Mouse (Mus musculus) thymus, postnatal 4 days (tissue): Measurements from ENCODE around the gene Hoxa9.

Source experiments
- DNase-seq: peaks from one replicate; pipeline ENCODE4 v3.0.0; 2021

Gene Hoxa9

DNA sequence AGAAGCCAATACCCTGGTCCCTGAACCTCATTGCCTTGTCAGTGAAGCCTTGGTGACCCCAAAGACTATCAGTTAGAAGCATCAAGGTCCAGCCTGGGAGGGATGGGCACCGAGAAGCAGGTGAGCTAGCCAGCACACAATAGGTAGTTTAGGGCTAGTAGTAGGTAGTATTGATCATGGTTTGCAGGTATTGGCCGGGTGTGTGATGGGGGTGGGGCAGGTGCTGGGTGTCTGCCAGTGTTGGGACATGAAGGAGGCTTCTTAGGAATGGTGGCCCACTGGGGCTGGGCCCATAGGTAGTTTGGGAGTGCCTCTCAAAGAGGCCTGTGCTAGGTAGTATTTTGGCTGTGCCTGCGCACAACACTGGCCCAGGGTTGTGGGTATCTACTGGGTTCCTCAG is 15.8 kb downstream of the Hoxa9 start:
- no peak for DNase-seq

DNA sequence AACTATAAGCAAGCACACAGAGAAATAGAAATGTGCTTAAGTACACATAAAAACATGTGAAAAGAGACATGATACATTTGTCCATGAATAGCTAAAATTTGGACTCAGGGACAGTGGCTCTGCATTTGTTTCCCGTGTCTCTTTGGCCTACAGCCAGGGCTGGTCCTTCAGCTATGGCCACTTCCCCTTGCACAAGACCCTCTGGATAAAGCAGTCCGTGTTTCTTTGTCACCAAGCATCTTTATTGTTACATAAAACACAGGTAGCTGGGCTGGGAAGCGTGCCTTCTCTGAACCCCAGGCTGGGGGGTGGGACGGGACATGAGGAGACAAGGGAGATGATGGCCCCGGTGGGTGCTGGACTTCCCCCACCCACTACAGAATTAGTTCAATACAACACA is 16.6 kb downstream of the Hoxa9 start:
- DNase-seq, result no peak

DNA sequence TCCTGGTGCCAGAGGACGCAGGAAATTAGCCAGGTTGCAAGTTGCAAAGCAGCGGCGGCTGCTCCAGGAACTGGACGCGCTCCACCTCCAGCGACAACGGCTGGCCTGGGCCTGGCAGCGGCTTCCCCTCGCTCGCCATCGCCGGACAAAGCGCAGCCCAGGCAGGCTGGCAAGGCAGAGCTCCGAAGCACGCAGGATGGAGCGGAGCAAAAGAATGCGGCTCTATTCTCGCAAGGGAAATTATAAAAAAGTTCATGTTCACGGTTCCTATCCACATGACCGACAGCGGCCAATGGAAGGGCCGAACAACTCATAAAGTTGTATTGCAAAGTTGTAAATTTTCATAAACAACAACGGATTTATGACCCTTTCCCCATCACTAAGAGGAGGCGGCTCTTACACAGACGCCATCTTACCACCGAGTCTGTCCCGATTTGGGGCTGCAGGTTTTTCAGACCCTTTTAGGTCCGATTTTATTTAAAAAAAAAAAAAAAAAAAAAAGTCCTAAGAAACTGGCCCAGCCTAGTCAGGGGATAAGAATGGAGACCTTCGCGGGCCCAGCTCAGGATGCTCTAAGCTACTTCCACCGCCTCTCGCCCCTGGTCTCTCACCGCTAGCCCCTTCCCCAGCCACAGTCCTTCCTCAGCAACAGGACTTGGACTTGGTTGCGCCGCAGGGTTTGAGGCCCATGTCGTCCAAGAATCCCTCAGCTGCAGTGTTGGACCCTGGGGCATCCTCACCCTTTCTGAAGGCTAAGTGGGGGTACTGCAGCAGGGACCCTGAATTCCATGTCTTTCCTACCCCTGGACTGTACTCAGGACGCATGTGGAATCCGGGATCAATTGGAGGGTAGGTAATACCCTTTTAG is 17.5 kb downstream of the Hoxa9 start, which contains the start of the genes Hoxa3 and Gm28308:
Gene Hoxa3, minus strand, starts transcription at position 218 of the 868 bp plus-strand sequence.
Gene Gm28308, minus strand, starts transcription at position 221 of the 868 bp plus-strand sequence.
- DNase-seq, result no peak

DNA sequence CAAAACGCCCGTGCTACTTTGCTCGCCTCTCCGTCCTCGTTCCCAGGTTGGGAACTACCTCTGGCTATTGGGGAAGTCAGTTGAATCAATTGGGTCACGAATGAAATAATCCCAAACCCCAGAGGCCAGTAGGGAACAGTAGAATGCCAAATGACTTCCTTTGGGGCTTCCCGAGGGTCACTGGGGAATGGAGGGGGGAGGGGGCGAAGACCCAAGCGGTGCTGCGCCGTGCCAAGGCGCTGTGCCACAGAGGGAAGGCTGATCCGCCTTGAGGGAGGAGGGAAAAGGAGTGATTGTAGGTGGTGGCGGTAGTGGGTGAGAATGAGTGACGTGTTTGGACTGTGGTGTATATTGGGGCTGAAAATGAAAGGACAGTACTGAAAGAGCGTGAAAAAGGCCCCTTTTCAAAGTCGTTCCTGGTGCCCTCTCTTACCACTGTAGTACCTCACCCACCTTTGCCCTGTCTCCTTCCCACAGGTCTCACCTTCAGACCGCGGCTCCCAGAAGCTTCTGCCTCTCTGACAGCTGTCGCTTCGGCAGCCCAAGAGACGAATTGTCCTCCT is 18.3 kb downstream of the Hoxa9 start:
- DNase-seq, result no peak

DNA sequence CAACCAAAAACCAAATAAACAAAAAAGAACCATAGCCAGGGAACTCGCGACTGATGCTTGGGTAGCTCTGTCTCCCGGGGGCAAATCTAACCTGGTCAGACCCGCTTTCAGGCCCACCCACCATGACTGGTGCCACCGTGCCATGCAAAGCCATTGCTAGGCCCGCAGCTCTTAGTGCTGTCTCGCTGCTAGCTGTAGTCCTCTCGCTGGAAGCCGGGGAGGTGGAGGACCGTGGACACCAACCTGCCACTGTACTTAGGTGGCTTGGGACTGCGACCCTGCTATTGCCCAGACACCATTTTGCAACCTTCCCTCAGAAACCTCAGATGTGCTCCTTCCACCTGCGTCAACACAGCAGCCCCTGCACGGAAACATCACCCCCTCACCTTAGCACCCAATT is 18.9 kb downstream of the Hoxa9 start:
- DNase-seq, result no peak

DNA sequence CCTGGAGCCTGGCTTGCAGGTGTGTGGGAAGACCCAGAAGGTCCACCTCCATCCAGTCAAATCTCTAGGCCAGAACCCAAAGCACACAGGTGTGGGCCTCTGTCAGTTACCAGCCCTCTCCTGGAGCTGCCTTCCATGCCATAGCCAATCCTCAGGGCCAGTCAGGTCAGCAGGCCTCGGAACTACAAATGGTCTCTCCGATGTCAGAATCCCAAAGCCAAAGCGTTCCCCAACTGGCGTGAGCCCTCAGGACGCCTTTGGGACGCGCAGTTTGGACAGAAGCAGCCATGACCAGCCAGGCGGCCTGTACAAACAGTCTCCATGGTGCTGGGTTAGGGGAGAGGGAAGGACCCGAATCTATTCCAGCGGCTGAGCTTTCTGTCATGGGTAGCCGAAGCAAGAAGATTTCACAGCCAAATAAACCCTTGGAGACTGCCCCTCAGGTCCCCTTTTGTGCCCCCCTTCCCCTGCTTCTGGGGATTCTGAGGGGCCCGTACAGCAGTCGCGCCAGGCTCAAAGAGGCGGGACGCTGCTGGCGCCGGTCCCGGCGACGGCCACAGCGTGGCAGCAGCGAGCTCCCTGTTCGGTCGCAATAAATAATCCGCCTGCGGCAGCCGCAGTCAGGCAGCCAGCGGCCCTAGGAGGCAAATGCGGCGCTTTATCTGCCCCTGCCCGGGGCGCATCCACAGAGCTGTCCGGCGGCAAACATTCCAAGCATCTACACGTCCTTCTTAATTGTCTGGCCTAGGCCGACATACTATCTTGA is 19.5 kb downstream of the Hoxa9 start:
- peak; percentile 87 for DNase-seq

DNA sequence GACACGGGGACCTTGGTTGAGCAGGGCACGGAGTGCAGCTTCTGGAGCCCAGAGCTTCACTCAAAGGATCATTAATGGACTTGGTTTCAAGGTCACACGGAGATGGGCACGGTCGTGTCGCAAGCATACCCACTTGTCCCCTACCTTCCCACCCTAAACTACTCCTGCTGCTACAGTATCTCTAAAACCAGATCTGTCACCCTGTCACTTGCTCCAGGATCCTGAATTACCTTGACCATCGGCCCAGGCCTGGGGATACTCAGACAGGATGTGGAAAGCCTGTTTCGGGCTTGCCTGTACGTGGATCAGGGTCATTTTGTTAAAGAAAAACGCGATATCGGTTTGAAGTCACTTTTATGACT is 21.2 kb downstream of the Hoxa9 start:
- DNase-seq, result no peak

DNA sequence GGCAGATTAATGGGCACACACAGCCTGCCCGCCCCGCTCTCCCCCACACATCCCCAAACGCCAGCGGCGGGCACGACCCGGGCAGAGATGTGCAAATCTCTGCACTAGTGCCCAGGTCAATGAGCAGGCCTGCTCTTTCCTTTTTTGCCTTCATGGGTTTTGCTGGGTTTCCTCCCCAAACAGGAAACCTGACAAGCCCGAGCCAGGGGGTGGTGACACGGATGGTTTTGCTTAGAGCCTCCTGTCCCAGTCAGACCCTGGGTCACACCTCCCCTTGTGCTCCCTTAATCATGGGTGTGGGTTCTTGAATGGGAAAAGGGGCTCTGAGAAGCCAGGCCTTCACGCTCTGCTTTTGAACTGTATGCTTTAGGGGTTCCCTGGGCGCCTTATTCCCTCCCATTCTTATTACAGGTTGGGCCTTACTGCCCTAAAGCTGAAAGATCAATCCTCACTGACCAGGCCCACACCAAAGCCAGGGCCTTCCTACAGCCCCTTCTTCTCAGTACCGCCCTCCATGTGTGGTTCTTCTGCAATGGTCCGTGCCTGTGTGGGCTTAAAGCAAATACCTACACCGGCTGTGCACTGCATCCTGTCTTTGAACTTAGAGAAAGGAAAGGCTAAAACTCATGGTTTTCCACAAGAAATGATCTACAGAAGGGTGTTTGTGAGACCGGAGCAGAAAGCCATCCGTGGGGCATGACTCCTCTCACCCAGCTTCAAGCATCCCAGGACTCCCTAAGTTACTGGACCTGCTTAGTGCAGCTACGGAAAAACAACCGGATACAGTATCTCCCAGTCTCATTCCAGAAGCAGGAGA is 21.8 kb downstream of the Hoxa9 start:
- DNase-seq, result no peak

DNA sequence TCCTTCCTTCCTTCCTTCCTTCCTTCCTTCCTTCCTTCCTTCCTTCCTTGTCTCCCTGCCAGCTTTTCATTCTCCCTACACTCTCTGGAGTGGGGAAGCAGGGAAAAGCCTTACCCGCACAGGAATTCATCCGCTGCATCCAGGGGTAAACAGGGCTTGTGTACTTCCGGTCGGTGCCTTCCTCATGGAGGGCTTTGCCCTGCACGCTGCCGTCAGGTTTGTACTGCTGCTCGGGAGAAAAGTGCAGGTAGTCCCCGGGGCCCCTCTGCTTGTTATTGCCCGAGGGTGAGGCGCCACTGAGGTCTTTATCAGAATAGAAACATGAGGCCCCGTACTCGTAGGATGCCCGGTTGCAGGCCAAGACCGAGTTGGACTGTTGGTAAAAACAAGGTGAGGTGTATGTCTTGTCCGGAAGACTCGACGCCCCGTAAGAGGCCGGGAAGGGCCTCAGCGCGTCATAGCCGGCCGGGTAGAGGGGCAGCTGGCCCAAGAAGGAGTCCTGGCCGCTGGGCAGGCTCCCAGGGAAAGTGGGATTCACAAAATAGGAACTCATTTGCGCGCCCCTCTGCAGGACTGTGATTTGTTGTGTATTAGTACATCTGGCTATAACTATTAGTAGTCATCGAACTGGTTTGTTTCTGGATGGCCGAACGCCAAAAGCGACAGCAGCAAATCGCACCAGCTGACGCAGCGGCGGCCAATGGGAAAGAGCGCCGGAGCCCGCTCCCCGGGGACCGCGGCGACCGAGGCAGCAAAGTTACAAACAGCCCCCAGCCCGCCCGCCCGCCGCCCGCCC is 22.6 kb downstream of the Hoxa9 start, which contains the start of gene Hoxa6:
Gene Hoxa6, minus strand, starts transcription at position 651 of the 796 bp plus-strand sequence.
- no peak for DNase-seq

DNA sequence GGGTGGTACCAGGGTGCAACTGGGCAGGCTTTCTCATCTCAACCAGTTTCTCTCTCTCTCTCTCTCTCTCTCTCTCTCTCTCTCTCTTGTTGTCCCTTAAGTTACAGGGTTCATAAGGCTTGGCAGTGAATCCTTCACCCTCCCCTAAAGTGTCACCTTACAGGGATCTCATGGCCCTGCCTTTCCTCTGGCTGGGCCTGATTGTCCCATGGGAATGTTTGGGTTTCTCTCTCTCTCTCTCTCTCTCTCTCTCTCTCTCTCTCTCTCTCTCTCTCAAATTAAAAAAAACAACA is 23.3 kb downstream of the Hoxa9 start:
- no peak for DNase-seq

DNA sequence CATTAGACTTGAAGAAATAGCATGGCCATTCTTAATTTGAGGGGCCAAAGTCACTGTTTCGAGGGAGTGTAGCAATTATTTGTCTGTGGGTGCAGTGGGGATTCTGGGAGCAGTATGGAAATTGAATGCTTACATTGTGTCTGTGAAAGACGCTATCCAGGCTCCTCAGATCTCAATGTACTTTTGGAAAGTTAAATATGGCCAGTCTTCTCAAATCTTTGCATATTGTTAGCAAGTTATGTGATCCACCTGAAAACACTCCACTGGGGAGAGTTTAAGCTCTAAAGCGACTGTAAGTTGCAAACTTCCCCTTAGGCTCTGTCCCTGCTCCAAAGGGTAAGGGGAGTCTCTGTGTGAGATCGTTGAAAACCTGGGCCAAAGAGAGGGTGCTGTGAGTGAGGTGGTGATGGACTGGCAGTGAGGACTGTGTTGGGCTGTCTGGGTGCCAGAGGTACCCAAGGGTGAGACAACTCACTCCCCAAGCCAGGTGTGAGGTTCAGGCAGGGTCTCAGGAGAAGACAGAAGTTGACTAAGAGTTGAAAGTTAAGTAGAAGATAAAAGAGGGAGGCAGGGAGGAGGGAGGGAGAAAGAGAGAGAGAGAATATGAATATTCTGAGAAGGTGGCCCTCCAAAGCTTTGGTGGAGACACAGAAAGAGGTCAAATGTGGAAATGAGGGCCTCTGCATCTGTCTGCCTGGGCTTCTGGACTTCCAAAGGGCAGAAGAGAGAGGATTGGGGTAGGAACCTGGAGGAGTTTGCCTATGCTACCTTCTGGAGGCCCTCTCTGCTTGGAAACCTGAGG is 23.8 kb downstream of the Hoxa9 start:
- DNase-seq, result no peak

DNA sequence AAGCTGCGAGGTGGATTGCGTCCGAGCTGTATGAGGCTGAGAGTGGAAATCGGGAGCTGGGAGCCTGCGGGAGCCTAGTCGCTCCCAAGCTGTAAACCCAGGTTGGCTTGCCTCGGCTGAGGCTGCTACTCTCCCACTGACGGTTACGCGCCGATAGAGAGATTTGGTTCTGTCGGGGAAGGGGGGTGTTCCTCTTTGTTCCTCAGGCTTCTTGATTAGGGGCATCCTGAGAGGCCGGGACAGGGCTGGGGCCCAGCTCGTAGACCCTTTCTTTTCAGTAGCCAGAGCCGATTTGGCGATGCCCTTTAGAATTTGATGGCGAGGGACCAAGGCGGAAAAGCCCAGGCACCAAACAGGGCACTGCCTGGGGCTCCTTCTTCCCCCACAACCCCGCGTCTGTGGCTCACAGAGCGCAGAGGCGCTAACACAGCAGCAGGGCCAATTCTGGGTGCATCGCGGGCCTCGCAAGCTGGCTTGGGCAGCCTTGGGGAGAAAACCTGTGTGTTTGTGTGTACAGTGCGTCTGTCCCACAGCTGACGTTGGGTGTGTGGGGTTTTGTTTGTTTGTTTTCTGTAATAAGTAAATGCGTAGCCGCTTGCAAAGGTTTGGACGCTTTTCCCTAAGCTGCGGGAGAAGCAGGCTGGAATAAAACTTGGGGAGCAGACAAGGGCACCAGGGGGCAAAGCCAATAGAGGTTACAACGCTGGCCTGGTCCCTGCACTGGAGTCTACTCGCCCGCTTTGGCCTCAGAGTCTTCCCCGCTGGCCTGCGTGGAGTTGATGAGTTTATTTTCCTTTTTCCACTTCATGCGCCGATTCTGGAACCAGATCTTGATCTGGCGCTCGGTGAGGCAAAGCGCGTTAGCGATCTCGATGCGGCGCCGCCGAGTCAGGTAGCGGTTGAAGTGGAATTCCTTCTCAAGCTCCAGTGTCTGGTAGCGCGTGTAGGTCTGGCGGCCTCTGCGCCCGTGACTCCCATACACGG is 25.0 kb downstream of the Hoxa9 start:
- DNase-seq, result no peak

DNA sequence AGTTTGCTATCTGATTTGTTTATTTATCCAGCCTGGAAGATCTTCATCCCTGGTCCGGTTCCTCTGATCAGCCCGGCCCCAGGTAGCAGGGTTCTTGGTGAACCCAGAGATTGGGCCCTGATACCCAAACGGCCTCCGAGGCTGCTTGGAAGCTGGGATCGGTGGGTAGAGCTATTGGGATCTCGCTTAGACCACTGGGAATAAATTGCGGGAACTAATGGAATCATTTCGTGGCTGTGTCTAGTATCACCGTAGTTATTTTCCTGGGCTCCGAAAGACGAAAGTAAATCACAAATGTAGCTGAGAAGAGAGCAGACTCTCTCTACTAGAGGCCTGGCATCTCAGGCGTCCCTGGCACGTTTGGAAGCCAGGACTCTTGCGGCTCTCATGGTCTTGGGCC is 25.7 kb downstream of the Hoxa9 start:
- no peak for DNase-seq

DNA sequence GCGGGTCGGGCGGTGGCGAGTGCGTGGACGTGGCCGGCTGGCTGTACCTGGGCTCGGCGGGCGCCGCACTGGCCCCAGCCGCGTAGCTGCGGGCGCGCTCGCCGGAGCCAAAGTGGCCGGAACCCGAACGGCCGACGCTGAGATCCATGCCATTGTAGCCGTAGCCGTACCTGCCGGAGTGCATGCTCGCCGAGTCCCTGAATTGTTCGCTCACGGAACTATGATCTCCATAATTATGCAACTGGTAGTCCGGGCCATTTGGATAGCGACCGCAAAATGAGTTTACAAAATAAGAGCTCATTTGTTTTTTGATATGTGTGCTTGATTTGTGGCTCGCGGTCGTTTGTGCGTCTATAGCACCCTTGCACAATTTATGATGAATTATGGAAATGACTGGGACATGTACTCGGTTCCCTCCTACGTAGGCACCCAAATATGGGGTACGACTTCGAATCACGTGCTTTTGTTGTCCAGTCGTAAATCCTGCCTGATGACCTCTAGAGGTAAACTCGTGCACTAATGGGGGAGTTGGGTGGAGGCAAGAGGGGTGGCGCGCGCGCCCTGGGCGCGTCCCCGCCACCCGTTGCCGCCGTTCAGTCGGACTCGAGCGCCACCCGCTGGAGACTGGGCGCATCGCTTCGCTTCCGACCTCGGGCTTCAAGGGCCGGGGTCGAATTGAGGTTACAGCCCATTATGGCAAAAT is 26.7 kb downstream of the Hoxa9 start, which contains the start of gene Hoxa5:
Gene Hoxa5, minus strand, starts transcription at position 538 of the 703 bp plus-strand sequence.
- no peak for DNase-seq

DNA sequence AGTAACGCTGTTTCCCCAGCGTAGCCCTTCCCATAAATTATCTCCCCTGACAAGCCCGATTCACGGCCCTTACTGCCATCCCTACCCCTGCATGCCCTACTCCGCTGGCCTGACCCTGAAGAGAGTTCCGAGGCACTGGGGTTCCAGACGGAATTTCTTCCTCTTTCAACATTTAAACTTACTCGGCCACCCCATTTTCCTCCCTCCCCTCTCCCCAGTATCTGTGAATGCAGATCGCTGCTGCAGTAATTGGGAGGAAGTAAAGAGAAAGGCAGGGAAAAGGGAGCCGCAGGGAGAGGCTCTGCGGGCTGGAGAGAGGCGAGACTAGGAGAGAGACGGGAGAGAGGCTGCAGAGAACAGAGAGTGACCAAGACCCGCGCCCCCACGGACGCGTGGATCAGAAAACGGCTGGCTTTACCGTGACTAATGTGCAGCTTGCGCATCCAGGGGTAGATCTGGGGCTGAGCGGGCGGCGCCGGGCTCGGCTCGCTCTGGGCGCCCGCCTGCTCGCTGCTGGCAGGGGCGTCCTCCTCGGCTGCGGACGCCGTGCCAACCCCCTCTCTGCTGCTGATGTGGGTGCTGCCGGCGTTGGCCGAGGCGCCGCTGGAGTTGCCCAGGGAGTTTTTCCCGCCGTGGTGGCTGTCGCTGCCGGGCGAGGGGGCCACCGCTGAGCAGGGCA is 27.4 kb downstream of the Hoxa9 start:
- DNase-seq, result no peak

DNA sequence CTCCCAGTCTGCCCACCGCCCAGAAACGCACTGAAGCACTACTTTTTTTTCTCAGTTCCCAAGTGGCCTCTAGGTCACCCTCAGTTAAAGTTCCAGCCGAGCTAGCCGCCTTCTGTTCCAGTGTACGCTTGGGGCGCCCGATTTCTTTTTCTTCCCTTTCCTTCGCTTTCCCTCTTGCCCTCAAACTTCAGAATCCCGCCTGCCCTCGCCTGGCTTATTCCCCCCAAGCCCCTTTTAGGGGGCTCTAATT is 27.8 kb downstream of the Hoxa9 start:
- DNase-seq, result no peak

DNA sequence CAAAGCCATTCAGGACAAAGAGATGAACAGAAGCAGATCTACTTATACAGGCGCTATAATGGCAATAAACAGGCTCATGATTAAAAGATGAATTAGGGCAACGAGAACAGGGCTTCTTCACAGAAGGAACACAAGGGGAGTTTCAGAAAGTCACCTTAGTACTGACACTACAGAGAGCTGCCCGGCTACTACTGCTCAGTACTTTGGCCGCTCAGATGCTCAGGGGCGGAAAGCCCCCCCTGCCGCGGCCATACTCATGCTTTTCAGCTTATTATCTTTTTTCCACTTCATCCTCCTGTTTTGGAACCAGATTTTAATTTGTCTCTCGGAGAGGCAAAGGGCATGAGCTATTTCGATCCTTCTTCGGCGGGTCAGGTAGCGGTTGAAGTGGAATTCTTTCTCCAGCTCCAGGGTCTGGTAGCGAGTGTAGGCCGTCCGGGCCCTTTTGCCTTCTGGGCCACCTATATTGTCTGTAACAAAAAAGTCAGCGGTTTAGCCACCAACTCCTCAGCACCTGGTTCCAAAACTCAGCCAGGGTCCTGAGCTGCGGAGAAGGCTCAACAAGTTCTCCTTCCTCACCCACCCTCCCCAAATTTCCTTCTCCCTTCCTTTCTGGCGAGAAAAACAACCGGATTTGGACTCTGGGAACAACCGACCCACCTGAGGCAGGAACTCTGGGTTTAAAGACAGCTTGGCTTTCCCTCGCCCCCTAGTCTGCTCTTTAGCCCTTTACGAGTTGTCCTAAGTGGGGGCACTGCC is 28.3 kb downstream of the Hoxa9 start:
- no peak for DNase-seq

DNA sequence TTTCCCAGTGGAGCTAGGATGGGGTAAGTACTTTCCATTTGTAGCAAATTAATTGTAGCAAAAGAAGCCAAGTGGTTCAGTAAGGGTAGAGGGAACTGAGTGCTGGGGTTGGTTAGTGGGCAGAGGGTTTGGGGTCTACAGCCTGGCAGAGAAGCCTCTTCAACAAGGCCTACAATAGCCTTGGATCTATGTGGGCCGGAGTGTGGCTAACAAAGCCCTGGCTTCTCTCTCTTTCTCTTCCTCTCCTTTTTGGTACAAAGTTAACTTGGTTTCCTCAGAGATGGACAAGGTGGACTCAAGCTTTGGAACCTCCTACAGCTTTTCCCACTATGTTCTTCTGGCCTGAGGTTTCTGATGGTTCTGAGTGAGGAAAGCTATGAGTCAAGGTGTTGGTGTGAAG is 29.6 kb downstream of the Hoxa9 start:
- no peak for DNase-seq
